Mouse (Mus musculus) thymus, postnatal 10 days (tissue): ENCODE data around the gene Amph.

ENCODE experiments used
- DNase-seq, 2 experiments: peaks; one replicate each; pipeline ENCODE4 v3.0.0; 2021; ENCODE audit warnings: low spot score in 2 of 2

The Amph gene

DNA sequence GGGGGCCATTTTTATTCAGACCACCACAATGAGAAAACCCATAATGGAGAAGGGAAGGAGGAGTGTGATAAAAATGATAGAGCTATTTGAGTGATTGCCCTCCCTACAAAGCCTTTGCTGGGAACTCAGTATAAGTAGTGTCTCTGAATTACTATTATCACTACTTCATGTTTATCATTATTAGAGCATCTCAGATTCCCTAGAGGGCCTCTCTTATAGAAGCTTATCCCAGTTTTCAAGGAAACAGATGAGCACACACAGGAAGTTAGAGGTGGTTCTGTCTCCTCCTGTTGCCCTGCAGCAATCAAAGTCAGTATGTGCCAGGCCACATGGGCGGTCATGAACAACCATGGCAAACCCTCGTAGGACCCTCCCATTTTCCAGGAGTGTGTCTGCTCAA lies 190.5 kb downstream of the Amph start:
- DNase-seq = no peak

GRCm38 (mm10) chr13:19139104-19139503 lies 191.1 kb downstream of the Amph start:
- DNase-seq = peak; percentile 38 to 45

- no peak for DNase-seq
Measured at GRCm38 (mm10) chr13:19139771-19140170, 191.8 kb downstream of the Amph start.

GRCm38 (mm10) chr13:19143766-19144165 lies 195.8 kb downstream of the Amph start:
- DNase-seq = no peak

- no peak for DNase-seq
Measured at GRCm38 (mm10) chr13:19147468-19147867, 199.5 kb downstream of the Amph start.

DNA sequence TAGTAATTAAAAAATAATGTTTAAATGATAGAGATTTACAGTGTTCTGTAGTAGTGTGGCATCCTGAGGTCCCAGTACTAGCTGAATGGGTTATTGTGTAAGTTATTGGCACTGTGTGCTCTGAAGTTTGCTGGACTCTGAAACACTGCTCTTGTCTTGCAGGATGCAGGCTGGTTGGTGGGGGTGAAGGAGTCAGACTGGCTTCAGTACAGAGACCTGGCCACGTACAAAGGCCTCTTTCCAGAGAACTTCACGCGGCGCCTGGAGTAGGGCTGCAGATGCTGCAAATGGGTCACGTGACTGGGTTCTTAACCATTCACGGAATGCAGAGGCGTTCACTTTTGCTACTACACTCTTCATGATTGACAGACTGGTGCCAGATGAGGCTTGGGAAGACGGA lies 201.6 kb downstream of the Amph start:
- DNase-seq = no peak

- DNase-seq = no peak
Measured at GRCm38 (mm10) chr13:19150438-19151301, 202.7 kb downstream of the Amph start.

DNA sequence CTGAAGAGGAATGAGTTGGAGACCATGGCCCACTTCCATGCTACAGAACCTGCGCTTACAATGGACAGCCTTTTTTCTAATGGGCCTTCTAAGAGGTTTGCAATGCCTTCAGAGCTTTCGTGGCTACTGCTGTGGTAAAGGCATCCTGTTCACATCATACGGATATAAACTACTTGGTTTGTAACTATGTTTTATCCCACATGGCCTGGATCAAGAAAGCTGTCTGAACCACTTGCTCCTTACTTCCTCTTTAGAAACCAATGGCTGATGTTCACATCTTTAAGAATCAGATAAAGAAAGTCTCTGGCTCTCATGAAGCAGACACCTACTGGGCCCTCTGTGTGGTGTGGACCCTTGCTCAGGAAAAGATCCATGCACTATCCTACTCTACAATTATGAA lies 204.1 kb downstream of the Amph start:
- no peak for DNase-seq

DNA sequence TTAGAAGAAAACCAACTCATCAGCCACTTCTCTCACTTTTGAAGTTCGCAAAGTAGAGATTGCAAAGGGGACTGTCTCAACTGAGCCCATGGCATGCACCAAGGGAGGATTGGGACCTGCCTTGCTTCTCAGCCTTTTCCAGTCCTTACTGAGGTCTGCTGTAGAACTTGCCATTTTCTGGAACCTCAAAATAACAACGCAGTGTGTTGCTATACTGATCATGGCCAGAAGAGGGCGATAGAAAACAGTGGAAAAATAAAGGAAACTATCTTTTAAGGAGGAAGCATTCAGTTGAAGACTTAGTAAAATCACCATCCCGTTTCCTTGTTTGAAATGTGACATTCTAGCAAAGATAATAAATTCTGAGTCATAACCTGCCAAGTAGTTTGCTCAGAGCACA lies 210.5 kb downstream of the Amph start:
- DNase-seq = peak in 1 of 2 experiments; percentile 48

- DNase-seq = no peak
Measured at GRCm38 (mm10) chr13:19160616-19161015, 212.6 kb downstream of the Amph start.

GRCm38 (mm10) chr13:19161111-19161510 lies 213.1 kb downstream of the Amph start:
- DNase-seq = no peak

- DNase-seq = peak; percentile 43 to 56
Measured at GRCm38 (mm10) chr13:19162120-19162519, 214.1 kb downstream of the Amph start.

DNA sequence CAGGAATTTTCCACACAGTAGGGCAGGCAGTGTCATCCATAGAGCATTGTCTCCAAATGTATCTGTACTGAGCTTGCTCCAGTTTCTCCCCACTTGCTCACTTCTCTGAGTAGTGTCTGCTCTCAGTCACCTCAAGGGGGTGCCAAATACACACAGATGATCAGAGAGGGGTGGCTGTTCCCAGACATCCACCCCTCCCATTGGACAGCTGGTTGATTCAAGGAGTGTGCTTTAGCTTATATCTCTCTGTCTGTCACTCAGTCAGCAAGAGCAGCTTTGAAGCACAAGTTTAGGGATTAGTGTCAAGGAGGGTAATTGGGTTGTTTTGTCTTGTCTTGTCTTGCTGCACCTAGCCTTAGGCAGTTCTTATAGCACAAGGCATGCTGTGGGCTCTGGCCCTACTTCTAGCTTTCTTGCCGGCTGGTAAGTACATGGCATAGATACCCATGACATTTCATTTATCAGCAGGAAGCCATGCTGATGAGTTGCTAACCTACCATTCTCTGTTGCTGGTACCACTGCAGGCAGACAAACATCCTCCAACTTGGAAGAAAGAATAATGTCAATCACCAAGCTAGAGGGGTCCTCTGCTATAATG lies 229.8 kb downstream of the Amph start:
- peak; percentile 32 to 75 for DNase-seq

DNA sequence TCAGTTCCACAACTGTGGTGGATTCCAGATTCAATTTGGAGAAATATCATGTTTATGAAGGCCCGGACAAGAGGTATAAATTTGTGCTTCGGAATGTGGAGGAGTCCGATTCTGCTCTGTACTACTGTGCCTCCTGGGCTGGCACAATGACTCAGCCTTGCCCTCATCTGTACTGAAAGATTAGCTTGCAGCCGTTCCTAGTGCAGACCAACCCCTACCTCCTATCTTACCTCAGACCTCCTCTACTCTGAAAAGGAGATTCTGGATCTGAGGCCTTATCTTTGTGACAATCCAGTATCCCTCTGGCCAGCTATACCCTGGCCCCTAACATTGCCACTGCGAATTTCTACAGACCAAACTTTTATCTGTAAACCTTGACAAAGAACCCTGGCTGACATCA lies 230.3 kb downstream of the Amph start:
- no peak for DNase-seq

DNA sequence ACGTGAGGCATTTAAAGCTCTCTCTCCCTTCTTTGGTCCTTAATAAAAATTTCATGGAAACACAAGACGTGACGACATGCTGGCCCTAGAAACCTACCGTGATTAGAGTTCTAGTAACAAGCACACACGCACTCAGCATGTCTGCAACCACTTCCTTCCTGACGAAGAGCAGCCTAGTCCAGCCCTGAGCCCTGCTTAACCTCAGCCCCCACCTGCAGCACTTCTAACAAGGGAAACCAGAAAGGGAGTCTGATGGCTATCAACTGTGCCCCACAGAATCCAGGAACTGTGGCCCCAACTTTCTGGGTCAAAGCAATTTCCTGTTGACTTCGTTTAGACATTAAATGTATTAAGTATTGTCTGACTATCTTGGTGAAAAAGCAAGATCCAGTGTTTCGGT lies 234.3 kb downstream of the Amph start:
- peak; percentile 49 to 52 for DNase-seq

- DNase-seq = no peak
Measured at GRCm38 (mm10) chr13:19190052-19190451, 242.0 kb downstream of the Amph start.

GRCm38 (mm10) chr13:19194803-19195202 lies 246.8 kb downstream of the Amph start:
- DNase-seq = no peak

- no peak for DNase-seq
Measured at GRCm38 (mm10) chr13:19195456-19195855, 247.5 kb downstream of the Amph start.
